Mouse (Mus musculus) embryonic facial prominence, embryonic 10.5 days (tissue): ENCODE measurements around the gene Zfhx3. TPM values are rescaled to one million over a fixed set of nuclear protein-coding genes. Genes with fewer than 3 reads are reported as not detected.

Experiments
- DNase-seq: peaks from one replicate; pipeline ENCODE4 v3.0.0-alpha.2; 2017; ENCODE audit warnings: low spot score
- H3K27ac ChIP-seq: fragments of 300-500 bp; sonication (generic); replicated peaks from 2 replicates; pipeline ENCODE4 v1.5.1; 2016; ENCODE audit warnings: mild to moderate bottlenecking
- H3K27me3 ChIP-seq: fragments of 300-500 bp; sonication (generic); replicated peaks from 2 replicates; pipeline ENCODE4 v1.6.1; 2016; ENCODE audit warnings: low read depth, mild to moderate bottlenecking; ENCODE audit not compliant: poor library complexity, severe bottlenecking
- H3K36me3 ChIP-seq: fragments of 300-500 bp; sonication (generic); replicated peaks from 2 replicates; pipeline ENCODE4 v1.6.1; 2016; ENCODE audit warnings: mild to moderate bottlenecking, moderate library complexity
- H3K4me1 ChIP-seq: fragments of 300-500 bp; sonication (generic); 2 replicates; pipeline ENCODE4 v1.6.1; 2016
- H3K4me3 ChIP-seq: fragments of 300-500 bp; sonication (generic); 2 replicates; pipeline ENCODE4 v1.5.1; 2016; ENCODE audit warnings: mild to moderate bottlenecking, moderate library complexity
- H3K9me3 ChIP-seq: fragments of 300-500 bp; sonication (generic); 2 replicates; pipeline ENCODE4 v1.6.1; 2016; ENCODE audit warnings: mild to moderate bottlenecking
- whole genome bisulfite sequencing: fragments of 180-500 bp; shearing (Covaris S2); methylation state at CpG from one replicate; pipeline ENCODE4 v1.1.7; 2016; 5-methylcytosine and 5-hydroxymethylcytosine counted together
- polyA plus RNA-seq: library from polyadenylated mRNA; unstranded; fragments of >200 nt; fragmentation: Nextera tagmentation; extraction: Ambion mirVana; gene quantifications from 2 replicates; pipeline ENCODE4 v1.2.1, GENCODE M21; 2016

Gene Zfhx3
- polyA plus RNA-seq, 1 experiment from 2014 or later: 18.8 TPM

GRCm38 (mm10) chr8:108067111-108067510 is 124.7 kb downstream of the Zfhx3 start:
- H3K36me3 ChIP-seq: no peaks in the 10 kb centered on the region
- 90% methylated on average over 6 of the region's 6 CpGs for WGBS
- DNase-seq: no peak
- H3K4me3 ChIP-seq: no peak overlapping the region
- H3K27ac ChIP-seq: peak overlapping the region; percentile 27; the same call in 1 of the 2 replicates
- H3K4me1 ChIP-seq: peaks cover 45% of the 10 kb centered on the region
- no peaks in the 10 kb centered on the region for H3K9me3 ChIP-seq
- H3K27me3 ChIP-seq: peaks cover 3% of the 10 kb centered on the region; the same call in 1 of the 2 replicates

- DNase-seq: peak; percentile 74
- Histone ChIP-seq H3K4me3 (peak overlapping the region; percentile 18; the same call in 1 of the 2 replicates), H3K4me1 (peaks cover 39% of the 10 kb centered on the region), H3K9me3 (no peaks in the 10 kb centered on the region), H3K27ac (peak overlapping the region; percentile 75), H3K36me3 (no peaks in the 10 kb centered on the region), H3K27me3 (peaks cover 3% of the 10 kb centered on the region; the same call in 1 of the 2 replicates)
- WGBS: 16% methylated on average over 8 of the region's 8 CpGs
Measured at GRCm38 (mm10) chr8:108068195-108068594, 125.8 kb downstream of the Zfhx3 start.

GRCm38 (mm10) chr8:108070438-108070837 is 128.0 kb downstream of the Zfhx3 start:
- Histone ChIP-seq H3K27me3 (peaks cover 3% of the 10 kb centered on the region; the same call in 1 of the 2 replicates), H3K4me3 (no peak overlapping the region), H3K27ac (no peak overlapping the region), H3K36me3 (no peaks in the 10 kb centered on the region), H3K4me1 (peaks cover 42% of the 10 kb centered on the region), H3K9me3 (no peaks in the 10 kb centered on the region)
- DNase-seq: no peak
- 76% methylated on average over 4 of the region's 4 CpGs for WGBS

- Histone ChIP-seq H3K4me1 (peaks cover 37% of the 10 kb centered on the region), H3K9me3 (no peaks in the 10 kb centered on the region), H3K27me3 (peaks cover 3% of the 10 kb centered on the region; the same call in 1 of the 2 replicates), H3K4me3 (no peak overlapping the region), H3K27ac (0 out of 2 replicates have a peak overlapping the region, but pooled peaks have one; percentile 1), H3K36me3 (no peaks in the 10 kb centered on the region)
- no peak for DNase-seq
- 69% methylated on average over 2 of the region's 2 CpGs for WGBS
Measured at GRCm38 (mm10) chr8:108072126-108072746, 129.8 kb downstream of the Zfhx3 start.

- H3K36me3 ChIP-seq: no peaks in the 10 kb centered on the region
- WGBS: 91% methylated on average over 5 of the region's 5 CpGs
- H3K27me3 ChIP-seq: peaks cover 3% of the 10 kb centered on the region; the same call in 1 of the 2 replicates
- DNase-seq: no peak
- no peak overlapping the region for H3K27ac ChIP-seq
- H3K9me3 ChIP-seq: no peaks in the 10 kb centered on the region
- peaks cover 31% of the 10 kb centered on the region for H3K4me1 ChIP-seq
- no peak overlapping the region for H3K4me3 ChIP-seq
Measured at GRCm38 (mm10) chr8:108072853-108073252, 130.4 kb downstream of the Zfhx3 start.

- DNase-seq: no peak
- 77% methylated on average over 5 of the region's 5 CpGs for WGBS
- Histone ChIP-seq H3K9me3 (no peaks in the 10 kb centered on the region), H3K4me3 (no peak overlapping the region), H3K36me3 (no peaks in the 10 kb centered on the region), H3K27me3 (0 out of 2 replicates have a peak, but pooled peaks cover 2% of the 10 kb centered on the region), H3K4me1 (peaks cover 21% of the 10 kb centered on the region), H3K27ac (no peak overlapping the region)
Measured at GRCm38 (mm10) chr8:108075176-108075575, 132.7 kb downstream of the Zfhx3 start.

- Histone ChIP-seq H3K36me3 (no peaks in the 10 kb centered on the region), H3K27ac (no peak overlapping the region), H3K4me3 (no peak overlapping the region), H3K27me3 (no peaks in the 10 kb centered on the region), H3K4me1 (peaks cover 16% of the 10 kb centered on the region), H3K9me3 (no peaks in the 10 kb centered on the region)
- whole genome bisulfite sequencing: 82% methylated on average over 4 of the region's 4 CpGs
- peak; percentile 52 for DNase-seq
Measured at GRCm38 (mm10) chr8:108078726-108079125, 136.3 kb downstream of the Zfhx3 start.

- Histone ChIP-seq H3K36me3 (no peaks in the 10 kb centered on the region), H3K4me1 (0 out of 2 replicates have a peak, but pooled peaks cover 4% of the 10 kb centered on the region), H3K27ac (no peak overlapping the region), H3K4me3 (no peak overlapping the region), H3K9me3 (no peaks in the 10 kb centered on the region), H3K27me3 (no peaks in the 10 kb centered on the region)
- no peak for DNase-seq
- WGBS: 68% methylated on average over 4 of the region's 4 CpGs
Measured at GRCm38 (mm10) chr8:108086913-108087312, 144.5 kb downstream of the Zfhx3 start.

GRCm38 (mm10) chr8:108089632-108090031 is 147.2 kb downstream of the Zfhx3 start:
- H3K36me3 ChIP-seq: no peaks in the 10 kb centered on the region
- H3K4me3 ChIP-seq: no peak overlapping the region
- H3K27me3 ChIP-seq: no peaks in the 10 kb centered on the region
- WGBS: 74% methylated on average over 5 of the region's 5 CpGs
- no peak for DNase-seq
- no peaks in the 10 kb centered on the region for H3K4me1 ChIP-seq
- H3K27ac ChIP-seq: no peak overlapping the region
- H3K9me3 ChIP-seq: no peaks in the 10 kb centered on the region

GRCm38 (mm10) chr8:108098598-108098997 is 156.2 kb downstream of the Zfhx3 start:
- DNase-seq: no peak
- H3K36me3 ChIP-seq: no peaks in the 10 kb centered on the region
- WGBS: 89% methylated on average over 13 of the region's 13 CpGs
- H3K27ac ChIP-seq: no peak overlapping the region
- no peak overlapping the region for H3K4me3 ChIP-seq
- peaks cover 25% of the 10 kb centered on the region for H3K4me1 ChIP-seq
- no peaks in the 10 kb centered on the region for H3K9me3 ChIP-seq
- peaks cover 7% of the 10 kb centered on the region; the same call in 1 of the 2 replicates for H3K27me3 ChIP-seq

GRCm38 (mm10) chr8:108101131-108101530 is 158.7 kb downstream of the Zfhx3 start:
- no peak overlapping the region for H3K27ac ChIP-seq

GRCm38 (mm10) chr8:108101978-108102865 is 159.8 kb downstream of the Zfhx3 start:
- H3K4me1 ChIP-seq: peaks cover 49% of the 10 kb centered on the region
- no peak for DNase-seq
- no peak overlapping the region for H3K4me3 ChIP-seq
- H3K9me3 ChIP-seq: no peaks in the 10 kb centered on the region
- WGBS: 61% methylated on average over 16 of the region's 16 CpGs
- H3K27ac ChIP-seq: peak overlapping the region; percentile 69
- H3K27me3 ChIP-seq: peaks cover 7% of the 10 kb centered on the region; the same call in 1 of the 2 replicates
- H3K36me3 ChIP-seq: no peaks in the 10 kb centered on the region

More at GRCm38 (mm10) chr8:108101131-108101530, 158.7 kb downstream of the Zfhx3 start:
- no peaks in the 10 kb centered on the region for H3K9me3 ChIP-seq
- peaks cover 7% of the 10 kb centered on the region; the same call in 1 of the 2 replicates for H3K27me3 ChIP-seq
- H3K4me1 ChIP-seq: peaks cover 49% of the 10 kb centered on the region
- DNase-seq: peak; percentile 49
- no peaks in the 10 kb centered on the region for H3K36me3 ChIP-seq
- no peak overlapping the region for H3K4me3 ChIP-seq
- 67% methylated on average over 8 of the region's 8 CpGs for WGBS
